Mouse (Mus musculus) testis, adult 2 months (tissue): ENCODE measurements at regions not wholly inside any gene's neighbourhood (a gene's known extent, or its start where the extent isn't known, plus 50 kb on each side); places are given as distances from the start of the nearest gene placed in this dataset.

ENCODE experiments used
- CTCF ChIP-seq: fragments of 200-500 bp; IDR thresholded peaks from 2 replicates; pipeline ENCODE4 v1.5.1; 2012; ENCODE audit warnings: low read depth, mild to moderate bottlenecking, inconsistent platforms, low read length, moderate library complexity; ENCODE audit not compliant: control insufficient read depth, insufficient read depth, insufficient replicate concordance
- POLR2A ChIP-seq: fragments of 200-500 bp; IDR thresholded peaks from 2 replicates; pipeline ENCODE4 v1.6.1; 2012; ENCODE audit warnings: low read depth, mild to moderate bottlenecking, inconsistent platforms, low read length, moderate library complexity; ENCODE audit not compliant: control insufficient read depth

GRCm38 (mm10) chr14:66562744-66563143, 553.7 kb upstream of the Gulo start:
- TF ChIP-seq CTCF = no peak
- TF ChIP-seq POLR2A = no peak
